Mouse (Mus musculus): ENCODE measurements around the gene Ccr10.
"Not testable (repeated sequence)": the region's sequence is repeated elsewhere in the genome, so short reads cannot be mapped to it uniquely, and the experiment has no call there.

Gene Ccr10

GRCm38 (mm10) chr11:101173112-101173511, 2.1 kb downstream of the Ccr10 start:
- DNase-seq (ENCODE audit: extremely low read depth, low read depth, low spot score), result no peak

- no peak for DNase-seq (ENCODE audit: extremely low read depth, low read depth, low spot score)
Measured at GRCm38 (mm10) chr11:101172434-101172815, 2.8 kb downstream of the Ccr10 start.

GRCm38 (mm10) chr11:101171721-101172433, 3.4 kb downstream of the Ccr10 start:
- no peak for DNase-seq (ENCODE audit: extremely low read depth, low read depth, low spot score)

- DNase-seq (ENCODE audit: extremely low read depth, low read depth, low spot score), result peak; percentile 76
Measured at GRCm38 (mm10) chr11:101170811-101171610, 4.2 kb downstream of the Ccr10 start, which contains the start of gene Plekhh3. Gene Plekhh3, minus strand, starts transcription at chr11:101171351.

GRCm38 (mm10) chr11:101170354-101170810, 4.9 kb downstream of the Ccr10 start, which contains the start of gene Cntnap1:
Gene Cntnap1, plus strand, starts transcription at chr11:101170523.
- DNase-seq (ENCODE audit: extremely low read depth, low read depth, low spot score), result no peak

GRCm38 (mm10) chr11:101169301-101170107, 5.7 kb downstream of the Ccr10 start:
- no peak for DNase-seq (ENCODE audit: extremely low read depth, low read depth, low spot score)

GRCm38 (mm10) chr11:101168301-101168980, 6.8 kb downstream of the Ccr10 start:
- DNase-seq (ENCODE audit: extremely low read depth, low read depth, low spot score), result no peak

GRCm38 (mm10) chr11:101167963-101168300, 7.3 kb downstream of the Ccr10 start:
- no peak for DNase-seq (ENCODE audit: extremely low read depth, low read depth, low spot score)

- no peak for DNase-seq (ENCODE audit: extremely low read depth, low read depth, low spot score)
Measured at GRCm38 (mm10) chr11:101167211-101167962, 7.9 kb downstream of the Ccr10 start.

GRCm38 (mm10) chr11:101166357-101166756, 8.9 kb downstream of the Ccr10 start:
- DNase-seq (ENCODE audit: extremely low read depth, low read depth, low spot score), result no peak

GRCm38 (mm10) chr11:101164677-101165580, 10.3 kb downstream of the Ccr10 start:
- peak; percentile 90 for DNase-seq (ENCODE audit: extremely low read depth, low read depth, low spot score)

- DNase-seq (ENCODE audit: extremely low read depth, low read depth, low spot score), result no peak
Measured at GRCm38 (mm10) chr11:101164351-101164665, 10.9 kb downstream of the Ccr10 start.

GRCm38 (mm10) chr11:101163476-101164350, 11.5 kb downstream of the Ccr10 start:
- DNase-seq (ENCODE audit: extremely low read depth, low read depth, low spot score), result no peak

GRCm38 (mm10) chr11:101162772-101163171, 12.5 kb downstream of the Ccr10 start:
- DNase-seq (ENCODE audit: extremely low read depth, low read depth, low spot score), result no peak

GRCm38 (mm10) chr11:101162301-101162700, 12.9 kb downstream of the Ccr10 start:
- no peak for DNase-seq (ENCODE audit: extremely low read depth, low read depth, low spot score)

GRCm38 (mm10) chr11:101161551-101161950, 13.7 kb downstream of the Ccr10 start:
- DNase-seq (ENCODE audit: extremely low read depth, low read depth, low spot score), result no peak

- DNase-seq (ENCODE audit: extremely low read depth, low read depth, low spot score), result not testable (repeated sequence)
Measured at GRCm38 (mm10) chr11:101160981-101161505, 14.2 kb downstream of the Ccr10 start.

GRCm38 (mm10) chr11:101160151-101160550, 15.1 kb downstream of the Ccr10 start:
- not testable (repeated sequence) for DNase-seq (ENCODE audit: extremely low read depth, low read depth, low spot score)
